Mouse (Mus musculus): ENCODE measurements around the gene Adamtsl5. TPM values are rescaled to one million over a fixed set of nuclear protein-coding genes. Genes with fewer than 3 reads are reported as not detected.

Adamtsl5 gene
- polyA plus RNA-seq, 1 experiment = 5.5 TPM

GRCm38 (mm10) chr10:80343425-80343895 is 4.8 kb downstream of the Adamtsl5 start:
- 35% methylated on average over 13 of the region's 13 CpGs for WGBS
- Histone ChIP-seq H3K27ac (ENCODE audit: insufficient read depth, low read depth, low read length) (no peak overlapping the region), H3K36me3 (ENCODE audit: control insufficient read depth, insufficient read depth, low read length) (no peaks in the 10 kb centered on the region), H3K4me1 (ENCODE audit: control insufficient read depth, insufficient read depth, low read length) (peaks cover 11% of the 10 kb centered on the region), H3K27me3 (replicated peaks; ENCODE audit: control insufficient read depth, insufficient read depth, low read length) (no peaks in the 10 kb centered on the region), H3K4me3 (ENCODE audit: insufficient read depth, low read depth, low read length) (no peak overlapping the region)
- DNase-seq = no peak
- TF ChIP-seq POLR2A (IDR thresholded peaks at IDR 0.05; ENCODE audit: low read depth, low read length) (no peak), CTCF (conservative IDR thresholded peaks at IDR 0.05; ENCODE audit: insufficient read depth, insufficient read length, low read depth, low read length) (no peak)

GRCm38 (mm10) chr10:80342749-80343424 is 5.3 kb downstream of the Adamtsl5 start:
- 2% methylated on average over 31 of the region's 33 CpGs for WGBS
- TF ChIP-seq CTCF (conservative IDR thresholded peaks at IDR 0.05; ENCODE audit: insufficient read depth, insufficient read length, low read depth, low read length) (no peak), POLR2A (IDR thresholded peaks at IDR 0.05; ENCODE audit: low read depth, low read length) (no peak)
- Histone ChIP-seq H3K4me3 (ENCODE audit: insufficient read depth, low read depth, low read length) (no peak overlapping the region), H3K36me3 (ENCODE audit: control insufficient read depth, insufficient read depth, low read length) (no peaks in the 10 kb centered on the region), H3K27ac (ENCODE audit: insufficient read depth, low read depth, low read length) (no peak overlapping the region), H3K4me1 (ENCODE audit: control insufficient read depth, insufficient read depth, low read length) (peaks cover 11% of the 10 kb centered on the region), H3K27me3 (replicated peaks; ENCODE audit: control insufficient read depth, insufficient read depth, low read length) (no peaks in the 10 kb centered on the region)
- peak; percentile 67 for DNase-seq

- TF ChIP-seq CTCF (conservative IDR thresholded peaks at IDR 0.05; ENCODE audit: insufficient read depth, insufficient read length, low read depth, low read length) = no peak
- TF ChIP-seq POLR2A (IDR thresholded peaks at IDR 0.05; ENCODE audit: low read depth, low read length) = no peak
- WGBS = 4% methylated on average over 26 of the region's 26 CpGs
- no peaks in the 10 kb centered on the region for H3K36me3 ChIP-seq (ENCODE audit: control insufficient read depth, insufficient read depth, low read length)
- no peak overlapping the region for H3K4me3 ChIP-seq (ENCODE audit: insufficient read depth, low read depth, low read length)
- no peaks in the 10 kb centered on the region for H3K27me3 ChIP-seq (replicated peaks; ENCODE audit: control insufficient read depth, insufficient read depth, low read length)
- DNase-seq = no peak
- H3K4me1 ChIP-seq (ENCODE audit: control insufficient read depth, insufficient read depth, low read length) = peaks cover 11% of the 10 kb centered on the region
- H3K27ac ChIP-seq (ENCODE audit: insufficient read depth, low read depth, low read length) = no peak overlapping the region
Observed at GRCm38 (mm10) chr10:80342305-80342748, 5.9 kb downstream of the Adamtsl5 start.

- TF ChIP-seq CTCF (conservative IDR thresholded peaks at IDR 0.05; ENCODE audit: insufficient read depth, insufficient read length, low read depth, low read length) (no peak), POLR2A (IDR thresholded peaks at IDR 0.05; ENCODE audit: low read depth, low read length) (no peak)
- no peak for DNase-seq
- Histone ChIP-seq H3K27me3 (replicated peaks; ENCODE audit: control insufficient read depth, insufficient read depth, low read length) (no peaks in the 10 kb centered on the region), H3K36me3 (ENCODE audit: control insufficient read depth, insufficient read depth, low read length) (no peaks in the 10 kb centered on the region), H3K4me3 (ENCODE audit: insufficient read depth, low read depth, low read length) (no peak overlapping the region), H3K27ac (ENCODE audit: insufficient read depth, low read depth, low read length) (no peak overlapping the region), H3K4me1 (ENCODE audit: control insufficient read depth, insufficient read depth, low read length) (peaks cover 11% of the 10 kb centered on the region)
- 11% methylated on average over 47 of the region's 47 CpGs for WGBS
Observed at GRCm38 (mm10) chr10:80341491-80342304, 6.5 kb downstream of the Adamtsl5 start.

GRCm38 (mm10) chr10:80341026-80341425 is 7.2 kb downstream of the Adamtsl5 start:
- Histone ChIP-seq H3K36me3 (ENCODE audit: control insufficient read depth, insufficient read depth, low read length) (no peaks in the 10 kb centered on the region), H3K4me3 (ENCODE audit: insufficient read depth, low read depth, low read length) (no peak overlapping the region), H3K4me1 (ENCODE audit: control insufficient read depth, insufficient read depth, low read length) (peaks cover 11% of the 10 kb centered on the region), H3K27me3 (replicated peaks; ENCODE audit: control insufficient read depth, insufficient read depth, low read length) (no peaks in the 10 kb centered on the region), H3K27ac (ENCODE audit: insufficient read depth, low read depth, low read length) (no peak overlapping the region)
- no peak for DNase-seq
- no peak for TF ChIP-seq POLR2A (IDR thresholded peaks at IDR 0.05; ENCODE audit: low read depth, low read length)
- no peak for TF ChIP-seq CTCF (conservative IDR thresholded peaks at IDR 0.05; ENCODE audit: insufficient read depth, insufficient read length, low read depth, low read length)
- 40% methylated on average over 21 of the region's 21 CpGs for WGBS

GRCm38 (mm10) chr10:80339941-80340750 is 8.1 kb downstream of the Adamtsl5 start:
- peak; percentile 85 for DNase-seq
- TF ChIP-seq CTCF (conservative IDR thresholded peaks at IDR 0.05; ENCODE audit: insufficient read depth, insufficient read length, low read depth, low read length) (peak; percentile 86), POLR2A (IDR thresholded peaks at IDR 0.05; ENCODE audit: low read depth, low read length) (no peak)
- H3K27me3 ChIP-seq (replicated peaks; ENCODE audit: control insufficient read depth, insufficient read depth, low read length) = no peaks in the 10 kb centered on the region
- WGBS = 20% methylated on average over 19 of the region's 19 CpGs
- no peaks in the 10 kb centered on the region for H3K36me3 ChIP-seq (ENCODE audit: control insufficient read depth, insufficient read depth, low read length)
- H3K4me3 ChIP-seq (ENCODE audit: insufficient read depth, low read depth, low read length) = no peak overlapping the region
- H3K4me1 ChIP-seq (ENCODE audit: control insufficient read depth, insufficient read depth, low read length) = peaks cover 11% of the 10 kb centered on the region
- H3K27ac ChIP-seq (ENCODE audit: insufficient read depth, low read depth, low read length) = no peak overlapping the region

Data from kidney, adult 2 months (tissue).